Mouse (Mus musculus) C2C12 (cell line): ENCODE results near the gene Tmprss11f. TPM values are rescaled to one million over a fixed set of nuclear protein-coding genes. Genes with fewer than 3 reads are reported as not detected.

Source experiments
- H3K27me3 ChIP-seq: one replicate; pipeline ENCODE4 v1.6.1; 2011; ENCODE audit not compliant: control insufficient read depth, insufficient read depth, insufficient read length
- H3K36me3 ChIP-seq: one replicate; pipeline ENCODE4 v1.6.1; 2011; ENCODE audit not compliant: control insufficient read depth, insufficient read depth
- H3K4me3 ChIP-seq: one replicate; pipeline ENCODE4 v1.5.1; 2011; ENCODE audit warnings: mild to moderate bottlenecking, control low read depth; ENCODE audit not compliant: poor library complexity, insufficient read depth, severe bottlenecking
- H3K79me2 ChIP-seq: one replicate; pipeline ENCODE4 v1.6.1; 2011; ENCODE audit not compliant: control insufficient read depth, insufficient read depth
- H3K79me3 ChIP-seq: one replicate; pipeline ENCODE4 v1.6.1; 2011; ENCODE audit warnings: low read depth, control low read depth
- H3ac ChIP-seq: one replicate; pipeline ENCODE3; 2011; ENCODE audit warnings: low read depth; ENCODE audit not compliant: control insufficient read depth, insufficient read length
- CEBPB ChIP-seq: IDR thresholded peaks from one replicate; pipeline ENCODE4 v1.6.1; 2011; ENCODE audit warnings: low read depth, mild to moderate bottlenecking, control low read depth, moderate library complexity
- CTCF ChIP-seq: IDR thresholded peaks from one replicate; pipeline ENCODE4 v1.5.1; 2011; ENCODE audit not compliant: control insufficient read depth, insufficient read depth, insufficient read length
- FOSL1 ChIP-seq: IDR thresholded peaks from one replicate; pipeline ENCODE4 v1.8.0; 2011; ENCODE audit warnings: mild to moderate bottlenecking, low read length; ENCODE audit not compliant: poor library complexity, insufficient read depth, severe bottlenecking
- MAX ChIP-seq: IDR thresholded peaks from one replicate; pipeline ENCODE4 v1.6.1; 2011; ENCODE audit warnings: mild to moderate bottlenecking, control low read depth
- MYOD1 ChIP-seq: IDR thresholded peaks from one replicate; pipeline ENCODE4 v1.6.1; 2011; ENCODE audit warnings: low read depth; ENCODE audit not compliant: control insufficient read depth, insufficient read length
- MYOG ChIP-seq: IDR thresholded peaks from one replicate; pipeline ENCODE4 v1.6.1; 2011; ENCODE audit not compliant: control insufficient read depth, insufficient read length; ENCODE audit errors: extremely low read depth
- USF1 ChIP-seq: IDR thresholded peaks from one replicate; pipeline ENCODE4 v1.6.1; 2011; ENCODE audit warnings: low read depth, mild to moderate bottlenecking, control low read depth, moderate library complexity
- polyA plus RNA-seq: library from polyadenylated mRNA; unstranded; fragments of >200 nt; fragmentation: generic; extraction: Trizol; gene quantifications from one replicate; pipeline ENCODE4 v1.2.1, GENCODE M21; 2012; ENCODE audit warnings: missing spikeins

Tmprss11f gene
- polyA plus RNA-seq, 1 experiment = 0.19 TPM

GRCm38 (mm10) chr5:86511538-86511937 lies 120.7 kb downstream of the Tmprss11f start:
- no peaks in the 10 kb centered on the region for H3K79me2 ChIP-seq
- H3K27me3 ChIP-seq = no peaks in the 10 kb centered on the region
- TF ChIP-seq MYOG (no peak), CTCF (no peak), MAX (no peak), USF1 (no peak), FOSL1 (no peak)
- H3ac ChIP-seq = no peak overlapping the region
- H3K36me3 ChIP-seq = no peaks in the 10 kb centered on the region
- no peaks in the 10 kb centered on the region for H3K79me3 ChIP-seq
- no peak overlapping the region for H3K4me3 ChIP-seq

- Histone ChIP-seq H3K4me3 (no peak overlapping the region), H3K79me3 (no peaks in the 10 kb centered on the region), H3K79me2 (no peaks in the 10 kb centered on the region), H3ac (no peak overlapping the region), H3K36me3 (no peaks in the 10 kb centered on the region), H3K27me3 (no peaks in the 10 kb centered on the region)
- TF ChIP-seq MYOG = no peak
- TF ChIP-seq USF1 = no peak
- no peak for TF ChIP-seq MYOD1
- TF ChIP-seq MAX = no peak
- TF ChIP-seq CEBPB = no peak
- TF ChIP-seq CTCF = no peak
- TF ChIP-seq FOSL1 = no peak
Observed at GRCm38 (mm10) chr5:86493453-86493852, 138.8 kb downstream of the Tmprss11f start.

GRCm38 (mm10) chr5:86482562-86482961 lies 149.7 kb downstream of the Tmprss11f start:
- H3K36me3 ChIP-seq = no peaks in the 10 kb centered on the region
- TF ChIP-seq MYOD1 (no peak), USF1 (no peak), MAX (no peak), CTCF (no peak), CEBPB (no peak), MYOG (no peak), FOSL1 (no peak)
- no peaks in the 10 kb centered on the region for H3K79me2 ChIP-seq

GRCm38 (mm10) chr5:86482031-86482430 lies 150.2 kb downstream of the Tmprss11f start:
- Histone ChIP-seq H3K36me3 (no peaks in the 10 kb centered on the region), H3K4me3 (no peak overlapping the region), H3K79me2 (no peaks in the 10 kb centered on the region), H3K79me3 (no peaks in the 10 kb centered on the region), H3K27me3 (no peaks in the 10 kb centered on the region), H3ac (no peak overlapping the region)
- TF ChIP-seq CEBPB (no peak), USF1 (no peak), MAX (no peak), MYOG (no peak), CTCF (no peak), MYOD1 (no peak), FOSL1 (no peak)

More at GRCm38 (mm10) chr5:86482562-86482961, 149.7 kb downstream of the Tmprss11f start:
- Histone ChIP-seq H3K79me3 (no peaks in the 10 kb centered on the region), H3K27me3 (no peaks in the 10 kb centered on the region), H3ac (no peak overlapping the region), H3K4me3 (no peak overlapping the region)

GRCm38 (mm10) chr5:86473859-86474258 lies 158.4 kb downstream of the Tmprss11f start:
- no peaks in the 10 kb centered on the region for H3K36me3 ChIP-seq
- no peaks in the 10 kb centered on the region for H3K79me2 ChIP-seq
- H3K4me3 ChIP-seq = no peak overlapping the region
- no peak overlapping the region for H3ac ChIP-seq
- H3K79me3 ChIP-seq = no peaks in the 10 kb centered on the region
- H3K27me3 ChIP-seq = no peaks in the 10 kb centered on the region
- TF ChIP-seq FOSL1 (no peak), MYOG (no peak), CEBPB (no peak), MAX (no peak)

Other genes starting within 250 kb of the Tmprss11f start
- not detected for gene Tmprss11a, start 163.4 kb downstream of the Tmprss11f start, polyA plus RNA-seq
- 0.02 TPM for gene Tmprss11g, start 113.8 kb downstream of the Tmprss11f start, polyA plus RNA-seq
- not detected for gene Tmprss11b, start 43.9 kb upstream of the Tmprss11f start, polyA plus RNA-seq
- gene Tmprss11e, start 113.4 kb upstream of the Tmprss11f start, polyA plus RNA-seq = not detected
- gene Ythdc1, start 171.8 kb upstream of the Tmprss11f start, polyA plus RNA-seq = 16.8 TPM